Mouse (Mus musculus) lung, embryonic 14.5 days (tissue): ENCODE data around the gene Trappc4. TPM values are rescaled to one million over a fixed set of nuclear protein-coding genes. Genes with fewer than 3 reads are reported as not detected.
A peak's percentile ranks its signal among the peaks of the same experiment; 100 is the strongest.
"Not testable (repeated sequence)": the region's sequence is repeated elsewhere in the genome, so short reads cannot be mapped to it uniquely, and the experiment has no call there.

Experiments
- ATAC-seq: fragments of 200-750 bp; cut with Nextera tagmentation; 2 replicates; pipeline ENCODE4 v1.8.0; 2017; ENCODE audit warnings: mild to moderate bottlenecking, moderate TSS enrichment, moderate library complexity; ENCODE audit not compliant: insufficient read depth
- DNase-seq: peaks from one replicate; pipeline ENCODE4 v3.0.0-alpha.2; 2015
- H3K27ac ChIP-seq: fragments of 300-500 bp; sonication (generic); 2 replicates; pipeline ENCODE4 v1.5.1; 2014; ENCODE audit warnings: low read depth, mild to moderate bottlenecking, moderate library complexity
- H3K27me3 ChIP-seq: fragments of 300-500 bp; sonication (generic); 2 replicates; pipeline ENCODE4 v1.6.1; 2014; ENCODE audit warnings: low read length, control low read depth; ENCODE audit not compliant: insufficient read depth
- H3K36me3 ChIP-seq: fragments of 300-500 bp; sonication (generic); 2 replicates; pipeline ENCODE4 v1.6.1; 2014; ENCODE audit warnings: control low read depth; ENCODE audit not compliant: insufficient read depth
- H3K4me1 ChIP-seq: fragments of 300-500 bp; sonication (generic); 2 replicates; pipeline ENCODE4 v1.6.1; 2014; ENCODE audit warnings: antibody characterized with exemption, control low read depth; ENCODE audit not compliant: insufficient read depth
- H3K4me2 ChIP-seq: fragments of 300-500 bp; sonication (generic); 2 replicates; pipeline ENCODE4 v1.6.1; 2014; ENCODE audit warnings: mild to moderate bottlenecking
- H3K4me3 ChIP-seq: fragments of 300-500 bp; sonication (generic); 2 replicates; pipeline ENCODE4 v1.5.1; 2014; ENCODE audit warnings: low read depth, low read length
- H3K9ac ChIP-seq: fragments of 300-500 bp; sonication (generic); 2 replicates; pipeline ENCODE4 v1.6.1; 2014
- H3K9me3 ChIP-seq: fragments of 300-500 bp; sonication (generic); 2 replicates; pipeline ENCODE4 v1.6.1; 2016; ENCODE audit warnings: low read depth, low read length, control low read depth
- CTCF ChIP-seq: IDR thresholded peaks from 2 replicates; pipeline ENCODE4 v1.5.1; 2016; ENCODE audit warnings: antibody characterized with exemption, low read depth
- WGBS: fragments of 180-500 bp; shearing (Covaris S2); extraction: QIAGEN DNeasy Blood & Tissue Kit; methylation state at CpG from one replicate; pipeline ENCODE4 v1.1.7; 2014; 5-methylcytosine and 5-hydroxymethylcytosine counted together
- polyA plus RNA-seq: library from polyadenylated mRNA; unstranded; fragments of >200 nt; fragmentation: Nextera tagmentation; extraction: Ambion mirVana; gene quantifications from 2 replicates; pipeline ENCODE4 v1.2.1, GENCODE M21; 2014

Trappc4 gene
- polyA plus RNA-seq = 116 and 121 TPM in 2 replicates

DNA sequence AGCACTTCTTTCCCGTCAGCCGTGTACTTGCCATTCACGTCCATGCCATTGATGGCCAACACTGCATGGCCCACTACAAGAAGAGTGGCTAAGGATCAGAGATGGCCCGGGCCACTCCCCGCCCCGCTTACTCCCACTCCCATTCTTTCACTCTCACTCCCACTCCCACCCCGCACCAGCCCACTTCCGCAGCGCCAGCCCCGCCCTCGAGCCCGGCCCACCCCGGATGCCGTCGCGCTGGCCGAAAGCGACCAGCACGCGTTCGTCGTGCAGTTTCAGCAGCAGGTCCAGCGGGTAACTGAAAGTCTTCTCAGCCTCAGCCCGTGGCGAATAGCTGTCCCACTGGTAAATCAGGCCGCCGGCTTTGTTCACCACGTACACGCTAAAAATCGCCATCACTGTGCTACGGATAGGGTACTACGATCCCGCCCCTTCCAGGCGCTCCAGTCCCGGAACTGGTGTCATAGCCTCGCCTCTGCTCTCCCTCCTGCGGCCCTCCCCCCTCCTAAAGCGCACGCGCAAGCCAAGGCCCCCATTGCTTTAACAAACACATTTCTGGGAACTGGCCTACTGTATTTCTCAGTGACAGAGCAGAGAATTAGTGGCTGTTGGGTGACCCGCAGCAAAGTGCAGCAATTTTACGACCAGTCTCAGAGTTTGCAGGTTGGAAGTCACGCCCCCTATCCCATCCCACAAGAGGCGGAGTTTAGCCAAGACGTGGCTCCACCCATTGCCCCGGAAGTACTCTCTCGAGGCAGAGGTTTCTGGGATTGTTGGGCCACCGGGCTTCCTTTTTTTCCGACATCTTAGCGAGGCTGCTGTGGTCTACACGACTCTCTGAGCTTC is at the start of gene Trappc4, which contains the start of gene Rps25:
Gene Trappc4 (minus strand): TSS at position 695 of the 846 bp plus-strand sequence.
Gene Rps25 (plus strand): TSS at position 234 of the 846 bp plus-strand sequence.
- peak within 1 kb of the TSS; percentile 82 for H3K4me2 ChIP-seq
- H3K9me3 ChIP-seq = no peaks in the 10 kb centered on the region
- peak within 1 kb of the TSS; percentile 94 for H3K27ac ChIP-seq
- ATAC-seq (peak; percentile 96), DNase-seq (peak; percentile 98)
- no peaks in the 10 kb centered on the region for H3K4me1 ChIP-seq
- peaks cover 72% of the 10 kb centered on the region for H3K36me3 ChIP-seq
- under 1% methylated on average over 51 of the region's 51 CpGs for WGBS
- no peaks in the 10 kb centered on the region for H3K27me3 ChIP-seq
- peak within 1 kb of the TSS; percentile 84 for H3K4me3 ChIP-seq
- no peak for TF ChIP-seq CTCF
- H3K9ac ChIP-seq = peak within 1 kb of the TSS; percentile 91

DNA sequence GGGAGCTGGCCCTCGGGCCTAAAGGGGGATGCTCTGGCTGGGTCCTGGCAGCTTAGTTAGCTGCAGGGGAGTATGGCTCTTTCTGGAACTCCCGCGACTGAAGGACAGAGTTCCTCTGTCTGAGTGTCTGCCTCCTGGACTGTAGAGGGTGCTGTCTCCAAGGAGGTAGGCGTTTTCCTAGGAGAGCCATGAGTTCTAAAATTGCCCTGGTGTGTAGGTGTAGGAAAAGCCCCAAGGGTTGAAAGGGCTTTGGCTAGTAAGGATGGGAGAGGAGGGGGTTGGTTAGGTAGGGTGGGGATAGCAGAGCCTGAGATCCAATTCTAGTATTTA is 47.5 kb upstream of the Trappc4 start, which contains the start of gene Upk2:
Gene Upk2 (minus strand): TSS at position 86 of the 330 bp plus-strand sequence.
- ATAC-seq = peak; percentile 12; the same call in 1 of the 2 replicates
- peak within 1 kb of the TSS; percentile 1; the same call in 1 of the 2 replicates for H3K4me2 ChIP-seq

DNA sequence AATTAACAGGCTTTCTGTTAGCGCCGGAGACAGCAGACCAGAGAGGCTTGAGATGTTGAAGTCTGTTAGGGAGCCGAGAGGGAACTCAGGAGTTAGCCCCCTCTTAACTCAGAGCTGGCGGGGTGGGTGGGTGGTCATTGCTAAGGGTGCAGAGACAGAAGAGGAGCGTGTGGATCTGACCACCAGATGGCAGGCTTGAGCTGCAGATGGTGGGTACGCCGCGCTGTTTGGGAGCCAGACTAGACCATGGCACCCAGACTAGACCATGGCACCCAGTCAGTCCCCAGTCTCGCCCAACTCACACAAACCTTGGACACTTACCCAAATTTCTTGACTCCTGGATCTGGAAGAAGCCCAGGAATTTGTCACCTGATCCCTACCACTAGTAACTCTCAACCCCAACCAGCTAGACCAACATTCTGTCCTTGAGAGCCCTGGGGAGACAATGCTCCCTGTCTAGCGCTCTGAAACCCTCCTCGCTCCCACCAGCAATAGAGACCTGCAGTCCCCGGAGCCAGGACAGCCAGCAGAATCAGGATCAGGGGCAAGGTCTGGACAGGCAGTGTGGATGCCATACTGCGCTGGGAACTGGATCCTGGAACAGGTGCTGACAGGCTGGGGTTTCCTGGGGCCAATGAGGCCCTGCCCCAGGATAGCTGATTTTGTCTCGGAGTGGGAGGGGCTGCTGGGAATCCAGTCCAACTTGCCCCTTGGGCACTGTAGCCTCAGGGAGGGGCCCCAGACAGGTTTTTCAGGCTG is 46.9 kb upstream of the Trappc4 start:
- TF ChIP-seq CTCF = peak; percentile 94
- no peak overlapping the region; the same call in 1 of the 2 replicates for H3K4me3 ChIP-seq
- WGBS = 5% methylated on average over 14 of the region's 14 CpGs

More for the DNA sequence above, 47.5 kb upstream of the Trappc4 start, which contains the start of gene Upk2:
- TF ChIP-seq CTCF = peak; percentile 30; the same call in 1 of the 2 replicates
- 0 out of 2 replicates have a peak, but pooled peaks cover 5% of the 10 kb centered on the region for H3K27me3 ChIP-seq
- H3K4me3 ChIP-seq = no peak within 1 kb of the TSS; the same call in 1 of the 2 replicates
- no peaks in the 10 kb centered on the region for H3K36me3 ChIP-seq
- H3K4me1 ChIP-seq = no peaks in the 10 kb centered on the region
- H3K9ac ChIP-seq = no peak within 1 kb of the TSS
- H3K9me3 ChIP-seq = no peaks in the 10 kb centered on the region
- H3K27ac ChIP-seq = no peak within 1 kb of the TSS
- WGBS = 26% methylated on average over 4 of the region's 4 CpGs
- peak; percentile 8 for DNase-seq

DNA sequence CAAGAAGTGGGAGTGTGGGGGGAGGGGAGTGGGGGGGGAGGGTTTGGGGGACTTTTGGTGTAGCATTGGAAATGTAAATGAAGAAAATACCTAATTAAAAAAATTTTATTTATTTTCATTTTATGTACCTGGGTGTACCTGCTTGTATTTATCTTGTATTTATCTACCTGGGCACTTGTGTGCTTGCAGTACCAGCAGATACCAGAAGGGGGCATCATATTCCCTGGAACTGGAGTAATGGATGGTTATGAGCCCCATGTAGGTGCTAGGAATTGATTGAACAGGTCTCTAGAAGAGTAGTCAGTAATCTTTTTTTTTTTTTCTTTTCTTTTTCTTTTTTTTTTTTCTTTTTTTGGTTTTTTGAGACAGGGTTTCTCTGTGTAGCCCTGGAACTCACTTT is 43.0 kb upstream of the Trappc4 start:
- H3K36me3 ChIP-seq = no peaks in the 10 kb centered on the region
- no peaks in the 10 kb centered on the region for H3K4me1 ChIP-seq
- peak; percentile 43 for TF ChIP-seq CTCF
- DNase-seq (peak; percentile 13), ATAC-seq (no peak)
- no peaks in the 10 kb centered on the region for H3K9me3 ChIP-seq
- no peak overlapping the region for H3K27ac ChIP-seq
- no peak overlapping the region for H3K9ac ChIP-seq
- H3K4me3 ChIP-seq = no peak overlapping the region
- no peak overlapping the region for H3K4me2 ChIP-seq
- H3K27me3 ChIP-seq = 0 out of 2 replicates have a peak, but pooled peaks cover 3% of the 10 kb centered on the region

More for the DNA sequence above, 46.9 kb upstream of the Trappc4 start:
- no peak overlapping the region for H3K9ac ChIP-seq
- peak; percentile 93 for ATAC-seq
- DNase-seq = peak; percentile 92
- H3K36me3 ChIP-seq = no peaks in the 10 kb centered on the region
- no peaks in the 10 kb centered on the region for H3K9me3 ChIP-seq
- H3K27me3 ChIP-seq = 0 out of 2 replicates have a peak, but pooled peaks cover 5% of the 10 kb centered on the region
- H3K4me1 ChIP-seq = no peaks in the 10 kb centered on the region
- H3K27ac ChIP-seq = no peak overlapping the region
- H3K4me2 ChIP-seq = peak overlapping the region; percentile 1; the same call in 1 of the 2 replicates

DNA sequence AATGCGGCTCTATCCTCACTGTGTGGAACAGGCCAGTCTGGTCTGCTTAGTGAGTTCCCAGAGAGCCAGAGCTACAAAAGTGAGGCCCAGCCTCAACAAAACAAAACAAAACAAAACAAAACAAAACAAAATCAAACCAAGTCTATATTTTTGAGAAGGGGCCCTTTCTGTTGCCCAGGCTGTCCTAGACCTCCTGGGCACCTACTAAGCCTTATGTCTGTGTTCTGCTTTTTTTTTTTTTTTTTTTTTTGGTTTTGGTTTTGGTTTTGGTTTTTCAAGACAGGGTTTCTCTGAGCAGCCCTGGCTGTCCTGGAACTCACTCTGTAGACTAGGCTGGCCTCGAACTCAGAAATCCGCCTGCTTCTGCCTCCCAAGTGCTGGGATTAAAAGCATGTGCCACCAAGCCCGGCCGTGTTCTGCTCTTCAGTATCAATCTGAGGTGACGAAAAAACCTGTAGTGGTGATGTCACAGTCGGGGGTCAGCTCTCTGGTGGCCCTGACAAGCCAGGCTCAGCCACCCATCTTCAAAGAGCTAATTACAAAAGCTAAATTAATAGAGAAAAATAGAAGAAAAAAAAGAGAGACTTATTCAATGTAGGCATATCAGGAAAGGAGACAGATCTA is 37.1 kb upstream of the Trappc4 start:
- not testable (repeated sequence) for H3K36me3 ChIP-seq, H3K27ac ChIP-seq, ATAC-seq, DNase-seq, H3K27me3 ChIP-seq, H3K9me3 ChIP-seq, H3K9ac ChIP-seq, H3K4me3 ChIP-seq, H3K4me1 ChIP-seq, H3K4me2 ChIP-seq
- WGBS = 73% methylated on average over 7 of the region's 7 CpGs

DNA sequence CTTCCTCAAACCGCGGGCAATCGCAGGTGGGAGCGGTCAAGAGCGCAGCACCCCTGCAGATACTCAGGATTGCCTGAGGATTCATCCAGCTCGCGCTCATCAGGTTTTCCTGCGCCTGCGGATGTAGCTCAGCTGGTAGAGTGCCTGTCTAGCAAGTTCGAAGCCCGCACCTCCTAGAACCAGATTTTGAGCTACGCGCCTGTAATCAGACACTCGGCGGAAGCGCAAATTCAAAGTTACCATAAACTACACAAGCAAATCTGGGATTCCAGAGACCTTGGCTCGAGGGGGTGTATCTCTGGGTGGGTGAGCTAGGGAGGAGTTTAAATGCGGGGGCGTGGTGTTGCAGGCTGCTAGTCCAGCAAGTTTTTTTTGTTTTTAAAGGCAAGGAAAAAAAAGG is 33.6 kb upstream of the Trappc4 start, which contains the start of gene Foxr1:
Gene Foxr1 (minus strand): TSS at position 176 of the 400 bp plus-strand sequence.
- ATAC-seq (no peak), DNase-seq (no peak)
- H3K4me2 ChIP-seq = no peak within 1 kb of the TSS
- WGBS = 60% methylated on average over 19 of the region's 19 CpGs
- H3K9ac ChIP-seq = no peak within 1 kb of the TSS
- no peaks in the 10 kb centered on the region for H3K27me3 ChIP-seq
- no peak within 1 kb of the TSS for H3K27ac ChIP-seq
- no peaks in the 10 kb centered on the region for H3K9me3 ChIP-seq
- H3K4me1 ChIP-seq = no peaks in the 10 kb centered on the region
- TF ChIP-seq CTCF = no peak
- no peak within 1 kb of the TSS for H3K4me3 ChIP-seq
- no peaks in the 10 kb centered on the region for H3K36me3 ChIP-seq
